Mouse (Mus musculus) testis, adult 2 months (tissue): Measurements from ENCODE around the gene Pdzrn3.

Source experiments
- CTCF ChIP-seq: fragments of 200-500 bp; IDR thresholded peaks from 2 replicates; pipeline ENCODE4 v1.5.1; 2012; ENCODE audit warnings: low read depth, mild to moderate bottlenecking, inconsistent platforms, low read length, moderate library complexity; ENCODE audit not compliant: control insufficient read depth, insufficient read depth, insufficient replicate concordance
- POLR2A ChIP-seq: fragments of 200-500 bp; IDR thresholded peaks from 2 replicates; pipeline ENCODE4 v1.6.1; 2012; ENCODE audit warnings: low read depth, mild to moderate bottlenecking, inconsistent platforms, low read length, moderate library complexity; ENCODE audit not compliant: control insufficient read depth

- TF ChIP-seq POLR2A (no peak), CTCF (no peak)
Measured at GRCm38 (mm10) chr6:101353701-101354100, 24.0 kb downstream of the Pdzrn3 start.
